Mouse (Mus musculus) heart, adult 18-20 months (tissue): ENCODE measurements around the gene Acss1. TPM values are rescaled to one million over a fixed set of nuclear protein-coding genes. Genes with fewer than 3 reads are reported as not detected.
A peak's percentile ranks its signal among the peaks of the same experiment; 100 is the strongest.

Experiments used
- DNase-seq, 2 experiments: peaks; one replicate each; pipeline ENCODE4 v3.0.0; 2021 to 2022; ENCODE audit warnings: mixed read lengths in 1 of 2
- total RNA-seq, 2 experiments: library from RNA; stranded (reverse); gene quantifications; 2 replicates each; pipeline ENCODE4 v1.2.3; 2021

The Acss1 gene
- total RNA-seq, 2 experiments from 2014 or later = 261 to 288 TPM

GRCm38 (mm10) chr2:150643166-150643565, 25.1 kb downstream of the Acss1 start:
- no peak for DNase-seq

GRCm38 (mm10) chr2:150638370-150638733, 29.9 kb downstream of the Acss1 start:
- no peak for DNase-seq

GRCm38 (mm10) chr2:150637702-150638369, 30.5 kb downstream of the Acss1 start:
- no peak for DNase-seq

GRCm38 (mm10) chr2:150635877-150636446, 32.3 kb downstream of the Acss1 start:
- DNase-seq = no peak

- no peak for DNase-seq
Measured at GRCm38 (mm10) chr2:150629255-150629654, 39.0 kb downstream of the Acss1 start.

- DNase-seq = no peak
Measured at GRCm38 (mm10) chr2:150627140-150627539, 41.2 kb downstream of the Acss1 start.

- no peak for DNase-seq
Measured at GRCm38 (mm10) chr2:150624926-150625325, 43.4 kb downstream of the Acss1 start.

- no peak for DNase-seq
Measured at GRCm38 (mm10) chr2:150623957-150624356, 44.3 kb downstream of the Acss1 start.

- DNase-seq = peak; percentile 47 to 64
Measured at GRCm38 (mm10) chr2:150621698-150622097, 46.6 kb downstream of the Acss1 start.

- no peak for DNase-seq
Measured at GRCm38 (mm10) chr2:150610097-150610496, 58.2 kb downstream of the Acss1 start.

- peak; percentile 76 to 85 for DNase-seq
Measured at GRCm38 (mm10) chr2:150608872-150609560, 59.3 kb downstream of the Acss1 start.

- peak; percentile 96 to 97 for DNase-seq
Measured at GRCm38 (mm10) chr2:150608087-150608799, 60.1 kb downstream of the Acss1 start, which contains the start of gene Apmap. Gene Apmap, minus strand, starts transcription at chr2:150608567.

- DNase-seq = no peak
Measured at GRCm38 (mm10) chr2:150607086-150607485, 61.2 kb downstream of the Acss1 start.

- no peak for DNase-seq
Measured at GRCm38 (mm10) chr2:150604802-150605201, 63.5 kb downstream of the Acss1 start.

- peak; percentile 59 to 68 for DNase-seq
Measured at GRCm38 (mm10) chr2:150602166-150602565, 66.1 kb downstream of the Acss1 start.

GRCm38 (mm10) chr2:150600263-150600662, 68.0 kb downstream of the Acss1 start:
- DNase-seq = peak in 1 of 2 experiments; percentile 54

GRCm38 (mm10) chr2:150595411-150596190, 72.7 kb downstream of the Acss1 start:
- DNase-seq = no peak

GRCm38 (mm10) chr2:150589076-150589475, 79.2 kb downstream of the Acss1 start:
- DNase-seq = no peak

- no peak for DNase-seq
Measured at GRCm38 (mm10) chr2:150579628-150580027, 88.7 kb downstream of the Acss1 start.

- no peak for DNase-seq
Measured at GRCm38 (mm10) chr2:150578603-150579002, 89.7 kb downstream of the Acss1 start.

- no peak for DNase-seq
Measured at GRCm38 (mm10) chr2:150576256-150576655, 92.0 kb downstream of the Acss1 start.

- DNase-seq = no peak
Measured at GRCm38 (mm10) chr2:150572463-150572862, 95.8 kb downstream of the Acss1 start.
